Mouse (Mus musculus): ENCODE results near the gene Hgd. TPM values are rescaled to one million over a fixed set of nuclear protein-coding genes. Genes with fewer than 3 reads are reported as not detected.

The Hgd gene
- polyA plus RNA-seq, 1 experiment: 0.08 TPM

DNA sequence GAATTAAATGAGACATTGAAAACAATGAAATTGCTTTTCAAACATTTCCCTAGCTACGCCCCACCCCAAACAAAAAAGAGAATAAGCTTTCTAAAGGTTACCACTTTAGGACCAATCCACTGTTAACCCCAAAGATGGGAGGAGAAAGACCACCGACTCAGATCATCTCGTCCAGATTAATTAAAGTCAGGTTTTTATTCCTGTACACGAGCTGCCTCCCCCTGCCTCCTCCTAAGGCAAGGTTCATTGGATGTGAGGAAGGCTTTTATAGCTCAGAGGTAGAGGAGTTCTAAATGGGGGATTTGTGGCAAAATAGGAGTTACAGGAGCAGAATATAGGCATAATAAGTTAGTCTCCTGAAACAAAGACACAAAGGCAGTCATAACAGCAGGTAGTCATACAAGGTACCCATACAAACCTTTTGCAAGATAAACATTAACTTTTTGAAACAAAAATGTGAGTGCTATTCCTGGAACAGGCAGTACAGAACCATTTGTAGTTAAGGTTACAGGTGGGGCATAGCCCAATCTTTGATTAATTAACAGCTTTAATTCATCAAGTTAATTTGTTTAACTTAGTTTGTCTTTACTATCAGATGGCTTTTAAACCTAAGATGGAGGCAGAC, 75.0 kb downstream of the Hgd start:
- H3K27me3 ChIP-seq (ENCODE audit: control insufficient read depth, insufficient read depth, low read length): no peaks in the 10 kb centered on the region
- TF ChIP-seq POLR2A (IDR thresholded peaks at IDR 0.05; ENCODE audit: low read depth, low read length) (no peak), CTCF (IDR thresholded peaks at IDR 0.05; ENCODE audit: extremely low read depth, insufficient read depth, insufficient read length, insufficient replicate concordance) (no peak)
- H3K27ac ChIP-seq (ENCODE audit: insufficient read depth, low read length): no peak overlapping the region
- no peaks in the 10 kb centered on the region for H3K36me3 ChIP-seq (ENCODE audit: control insufficient read depth, insufficient read depth, low read length)
- H3K4me1 ChIP-seq (ENCODE audit: control insufficient read depth, insufficient read depth, insufficient read length): peaks cover 7% of the 10 kb centered on the region
- H3K4me3 ChIP-seq (ENCODE audit: extremely low read depth, insufficient read depth, insufficient read length): no peak overlapping the region
- no peak for DNase-seq (ENCODE audit: low read depth in 1 of 2, low spot score in 2 of 2)
- WGBS: 82% methylated on average over 4 of the region's 4 CpGs

DNA sequence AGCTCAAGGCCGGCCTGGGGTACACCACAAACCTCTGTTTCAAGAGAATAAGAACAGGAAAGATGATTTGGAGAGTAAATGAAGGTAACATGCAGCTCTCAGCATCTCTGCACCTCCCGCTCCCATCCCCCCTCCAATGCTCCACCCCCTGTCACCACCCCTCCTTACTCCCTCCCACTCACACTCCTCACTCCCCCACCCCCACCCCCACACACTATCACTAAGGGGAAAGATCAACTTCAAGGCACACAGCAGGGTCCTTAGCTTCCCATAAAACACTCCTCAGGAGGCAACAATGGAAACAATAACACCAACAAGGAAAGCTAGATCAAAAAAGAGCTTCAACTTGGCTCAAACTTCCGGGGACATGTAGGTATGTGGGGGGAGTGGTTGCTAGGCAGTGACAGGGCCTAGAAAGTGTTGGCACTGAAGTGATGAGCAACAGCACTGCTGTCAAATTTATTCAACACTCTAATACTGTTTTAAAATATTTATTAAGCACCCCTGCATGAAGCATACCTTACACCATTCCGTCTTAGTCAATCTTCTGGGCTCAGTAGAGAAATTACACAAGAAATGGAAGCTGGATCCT, 75.9 kb downstream of the Hgd start:
- DNase-seq (ENCODE audit: low read depth in 1 of 2, low spot score in 2 of 2): no peak
- Histone ChIP-seq H3K4me1 (ENCODE audit: control insufficient read depth, insufficient read depth, insufficient read length) (peaks cover 7% of the 10 kb centered on the region), H3K4me3 (ENCODE audit: extremely low read depth, insufficient read depth, insufficient read length) (no peak overlapping the region), H3K27ac (ENCODE audit: insufficient read depth, low read length) (no peak overlapping the region), H3K36me3 (ENCODE audit: control insufficient read depth, insufficient read depth, low read length) (no peaks in the 10 kb centered on the region), H3K27me3 (ENCODE audit: control insufficient read depth, insufficient read depth, low read length) (no peaks in the 10 kb centered on the region)
- TF ChIP-seq CTCF (IDR thresholded peaks at IDR 0.05; ENCODE audit: extremely low read depth, insufficient read depth, insufficient read length, insufficient replicate concordance) (no peak), POLR2A (IDR thresholded peaks at IDR 0.05; ENCODE audit: low read depth, low read length) (no peak)
- WGBS: 85% methylated on average over 4 of the region's 4 CpGs

DNA sequence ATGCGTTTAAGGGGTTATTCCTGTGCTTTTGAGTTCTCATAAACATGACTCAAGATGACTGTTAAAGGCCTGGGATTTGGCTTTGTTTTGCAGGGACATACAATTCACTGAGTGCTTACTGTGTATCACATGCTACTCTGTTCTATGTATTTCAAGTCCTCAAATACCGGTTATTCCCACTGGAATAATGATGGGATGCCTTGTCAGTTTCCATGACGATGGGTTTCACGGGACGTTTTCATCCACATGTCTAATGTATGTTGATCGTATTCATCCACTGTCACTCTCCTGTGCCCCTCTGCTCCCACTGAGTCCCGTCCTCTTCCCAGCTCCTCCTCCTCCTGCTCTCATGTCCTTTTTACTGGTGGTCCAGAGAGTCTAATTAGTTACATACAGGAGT, 76.8 kb downstream of the Hgd start:
- Histone ChIP-seq H3K36me3 (ENCODE audit: control insufficient read depth, insufficient read depth, low read length) (no peaks in the 10 kb centered on the region), H3K27ac (ENCODE audit: insufficient read depth, low read length) (no peak overlapping the region), H3K4me1 (ENCODE audit: control insufficient read depth, insufficient read depth, insufficient read length) (peaks cover 7% of the 10 kb centered on the region), H3K27me3 (ENCODE audit: control insufficient read depth, insufficient read depth, low read length) (no peaks in the 10 kb centered on the region), H3K4me3 (ENCODE audit: extremely low read depth, insufficient read depth, insufficient read length) (no peak overlapping the region)
- DNase-seq (ENCODE audit: low read depth in 1 of 2, low spot score in 2 of 2): no peak
- 95% methylated on average over 7 of the region's 7 CpGs for WGBS
- TF ChIP-seq CTCF (IDR thresholded peaks at IDR 0.05; ENCODE audit: extremely low read depth, insufficient read depth, insufficient read length, insufficient replicate concordance) (no peak), POLR2A (IDR thresholded peaks at IDR 0.05; ENCODE audit: low read depth, low read length) (no peak)

DNA sequence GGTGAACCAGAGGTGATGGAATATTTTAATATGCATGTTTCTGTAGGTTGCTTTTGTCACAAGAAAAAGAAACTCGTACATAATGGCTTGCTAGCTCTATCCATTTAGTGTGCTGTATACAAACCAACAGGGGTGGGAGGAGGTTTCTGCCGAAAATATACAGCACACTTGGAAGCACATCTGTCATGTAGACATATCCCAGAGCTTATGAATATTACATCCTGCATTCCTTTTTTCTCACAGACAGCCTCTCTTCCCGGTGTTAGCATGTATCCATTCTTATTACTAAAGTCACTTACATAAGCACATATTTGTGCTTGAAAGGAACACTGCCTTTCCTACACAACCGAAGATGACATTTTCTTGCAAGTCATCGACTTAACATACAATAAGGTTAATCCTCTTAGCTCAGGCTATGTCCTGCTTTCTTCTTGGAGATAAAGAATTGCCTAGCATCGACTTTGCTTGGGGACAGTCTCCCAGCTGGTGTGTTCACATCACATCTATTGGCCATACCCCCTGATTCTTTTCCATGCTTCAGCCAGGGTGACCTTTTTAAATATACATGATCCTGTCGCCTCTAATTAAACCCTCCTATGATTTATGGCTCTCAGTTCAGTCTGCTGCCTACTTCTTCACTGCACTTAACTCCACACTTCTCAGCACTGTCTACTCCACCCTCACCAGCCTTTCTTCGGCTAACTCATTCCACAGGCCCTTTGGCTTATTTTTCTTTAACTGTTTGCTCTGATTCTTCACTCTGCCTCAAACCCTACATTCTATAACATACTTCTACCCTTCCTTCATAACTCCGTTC, 83.9 kb downstream of the Hgd start:
- TF ChIP-seq CTCF (IDR thresholded peaks at IDR 0.05; ENCODE audit: extremely low read depth, insufficient read depth, insufficient read length, insufficient replicate concordance) (no peak), POLR2A (IDR thresholded peaks at IDR 0.05; ENCODE audit: low read depth, low read length) (no peak)
- DNase-seq (ENCODE audit: low read depth in 1 of 2, low spot score in 2 of 2): no peak
- Histone ChIP-seq H3K36me3 (ENCODE audit: control insufficient read depth, insufficient read depth, low read length) (no peaks in the 10 kb centered on the region), H3K4me3 (ENCODE audit: extremely low read depth, insufficient read depth, insufficient read length) (no peak overlapping the region), H3K27me3 (ENCODE audit: control insufficient read depth, insufficient read depth, low read length) (no peaks in the 10 kb centered on the region), H3K4me1 (ENCODE audit: control insufficient read depth, insufficient read depth, insufficient read length) (no peaks in the 10 kb centered on the region), H3K27ac (ENCODE audit: insufficient read depth, low read length) (no peak overlapping the region)
- WGBS: 82% methylated on average over 9 of the region's 9 CpGs

DNA sequence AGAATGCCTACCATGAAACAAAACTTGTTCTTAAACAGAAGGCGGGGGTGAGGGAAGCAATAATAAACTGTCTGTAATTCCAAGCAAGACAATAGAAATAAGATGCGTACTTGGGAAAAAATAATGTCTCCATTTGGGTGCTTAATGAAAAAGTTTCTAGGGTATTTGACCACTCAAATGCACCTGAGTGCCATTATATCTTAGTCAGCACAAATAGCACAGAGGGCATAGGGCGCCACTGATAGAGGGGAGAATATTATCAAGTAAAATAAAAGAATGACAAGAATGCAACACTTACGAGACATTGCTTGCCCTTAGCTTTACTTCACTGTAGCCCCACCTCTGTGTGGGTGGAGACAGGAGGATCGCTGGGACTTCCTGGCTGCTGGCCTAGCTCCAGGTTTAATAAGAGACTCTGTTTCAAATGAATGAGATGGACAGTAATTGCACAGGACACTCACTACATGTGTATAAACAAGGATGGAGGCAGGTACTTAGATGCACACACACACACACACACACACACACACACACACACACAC, 85.5 kb downstream of the Hgd start:
- no peak for TF ChIP-seq CTCF (IDR thresholded peaks at IDR 0.05; ENCODE audit: extremely low read depth, insufficient read depth, insufficient read length, insufficient replicate concordance)
- no peak for TF ChIP-seq POLR2A (IDR thresholded peaks at IDR 0.05; ENCODE audit: low read depth, low read length)
- Histone ChIP-seq H3K27me3 (ENCODE audit: control insufficient read depth, insufficient read depth, low read length) (no peaks in the 10 kb centered on the region), H3K4me1 (ENCODE audit: control insufficient read depth, insufficient read depth, insufficient read length) (no peaks in the 10 kb centered on the region), H3K36me3 (ENCODE audit: control insufficient read depth, insufficient read depth, low read length) (no peaks in the 10 kb centered on the region), H3K27ac (ENCODE audit: insufficient read depth, low read length) (no peak overlapping the region), H3K4me3 (ENCODE audit: extremely low read depth, insufficient read depth, insufficient read length) (no peak overlapping the region)
- 83% methylated on average over 5 of the region's 5 CpGs for WGBS
- no peak for DNase-seq (ENCODE audit: low read depth in 1 of 2, low spot score in 2 of 2)

DNA sequence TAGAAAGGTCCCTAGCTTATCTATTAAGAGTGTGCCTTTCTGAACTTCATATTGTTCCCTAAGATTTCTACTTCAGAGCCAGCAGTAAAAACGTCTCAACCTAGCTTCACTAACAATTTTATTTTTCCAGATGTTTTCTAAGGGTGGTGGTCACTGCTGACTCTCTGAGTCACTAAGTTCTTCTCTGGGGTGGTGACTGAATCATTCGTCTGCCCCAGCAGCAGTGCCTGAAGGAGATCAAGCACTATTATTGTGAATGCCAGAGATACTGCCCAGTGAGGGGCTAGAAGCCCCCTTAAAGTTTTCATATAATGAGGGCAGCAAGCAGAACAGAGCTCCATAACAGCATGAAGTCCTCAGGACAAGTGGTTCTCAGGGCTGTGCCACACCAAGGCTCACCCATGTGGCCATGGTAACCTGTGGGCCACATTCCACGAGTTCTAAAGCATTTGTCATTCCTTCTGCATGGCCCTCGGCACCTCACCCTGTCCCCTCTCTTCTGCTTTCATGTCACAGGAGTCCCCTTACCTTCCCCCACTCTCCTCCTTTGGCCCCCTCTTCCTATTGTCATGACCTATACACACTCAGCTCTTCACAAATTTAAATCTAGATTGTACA, 90.8 kb downstream of the Hgd start:
- TF ChIP-seq CTCF (IDR thresholded peaks at IDR 0.05; ENCODE audit: extremely low read depth, insufficient read depth, insufficient read length, insufficient replicate concordance) (no peak), POLR2A (IDR thresholded peaks at IDR 0.05; ENCODE audit: low read depth, low read length) (no peak)
- Histone ChIP-seq H3K4me1 (ENCODE audit: control insufficient read depth, insufficient read depth, insufficient read length) (no peaks in the 10 kb centered on the region), H3K27ac (ENCODE audit: insufficient read depth, low read length) (no peak overlapping the region), H3K27me3 (ENCODE audit: control insufficient read depth, insufficient read depth, low read length) (no peaks in the 10 kb centered on the region), H3K4me3 (ENCODE audit: extremely low read depth, insufficient read depth, insufficient read length) (no peak overlapping the region), H3K36me3 (ENCODE audit: control insufficient read depth, insufficient read depth, low read length) (no peaks in the 10 kb centered on the region)
- WGBS: 56% methylated on average over 4 of the region's 4 CpGs
- no peak for DNase-seq (ENCODE audit: low read depth in 1 of 2, low spot score in 2 of 2)

All from spleen, adult 2 months (tissue).